Mouse (Mus musculus): ENCODE data around the gene Btbd9.

GRCm38 (mm10) chr17:30283001-30283400 lies 293.3 kb downstream of the Btbd9 start:
- TF ChIP-seq POLR2A (IDR thresholded peaks at IDR 0.05; ENCODE audit: extremely low read depth, insufficient read depth, low read length) (no peak), CTCF (IDR thresholded peaks at IDR 0.05; ENCODE audit: low read depth, low read length) (no peak)
